Mouse (Mus musculus) layer of hippocampus, adult 6 months (tissue): ENCODE data around the gene Tob1. TPM values are rescaled to one million over a fixed set of nuclear protein-coding genes. Genes with fewer than 3 reads are reported as not detected.

Experiments used
- long read RNA-seq, 2 experiments: library from polyadenylated mRNA; unstranded; transcript quantifications; one replicate each; pipeline ENCODE4 v2.0.0; 2019 to 2020
- polyA plus RNA-seq: library from polyadenylated mRNA; unstranded; fragments of <200 nt; fragmentation: Nextera tagmentation; gene quantifications from 2 replicates; pipeline ENCODE4 v1.2.3, GENCODE M21; 2021

The Tob1 gene
- polyA plus RNA-seq, result 10.9 and 11.7 TPM in 2 replicates
- long read RNA-seq, experiment 1, transcript Tob1-201 (2 exons, 2,288 nt), result major isoform, 23 of 35 reads
- long read RNA-seq, experiment 1, partial matches to known transcripts, result 12 of 35 reads
- long read RNA-seq, experiment 1, other reads (novel, unspliced or antisense), result 0 of 35 reads
- long read RNA-seq, experiment 2, transcript Tob1-201 (2 exons, 2,288 nt), result major isoform, 109 of 121 reads
- long read RNA-seq, experiment 2, partial matches to known transcripts, result 9 of 121 reads
- long read RNA-seq, experiment 2, other reads (novel, unspliced or antisense), result 3 of 121 reads

DNA sequence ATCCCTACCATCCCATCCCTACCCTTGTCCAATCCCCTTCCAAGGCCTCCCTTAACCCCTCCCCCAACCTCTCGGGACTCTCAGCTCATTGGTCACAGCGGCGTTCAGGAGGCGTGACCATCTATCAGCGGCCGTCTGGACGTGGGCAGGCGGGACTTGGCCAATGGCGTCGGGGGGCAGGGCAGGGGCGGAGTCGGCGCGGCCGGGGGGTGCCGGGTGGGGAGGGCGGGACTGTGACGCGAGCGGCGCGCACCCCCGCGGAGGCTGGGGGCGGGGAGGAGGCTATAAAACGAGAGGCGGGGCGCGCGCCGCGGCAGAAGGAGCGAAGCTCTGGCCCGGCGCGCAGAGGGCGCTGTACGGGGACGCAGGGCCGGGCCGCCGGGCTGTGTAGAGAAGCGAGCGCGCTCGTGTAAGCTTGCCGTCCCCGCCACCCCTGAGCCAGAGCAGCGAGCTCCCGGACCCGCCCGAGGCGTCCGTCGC is at the start of gene Tob1:
Tob1 (plus strand) TSS at position 331 of the 480 bp plus-strand sequence.

DNA sequence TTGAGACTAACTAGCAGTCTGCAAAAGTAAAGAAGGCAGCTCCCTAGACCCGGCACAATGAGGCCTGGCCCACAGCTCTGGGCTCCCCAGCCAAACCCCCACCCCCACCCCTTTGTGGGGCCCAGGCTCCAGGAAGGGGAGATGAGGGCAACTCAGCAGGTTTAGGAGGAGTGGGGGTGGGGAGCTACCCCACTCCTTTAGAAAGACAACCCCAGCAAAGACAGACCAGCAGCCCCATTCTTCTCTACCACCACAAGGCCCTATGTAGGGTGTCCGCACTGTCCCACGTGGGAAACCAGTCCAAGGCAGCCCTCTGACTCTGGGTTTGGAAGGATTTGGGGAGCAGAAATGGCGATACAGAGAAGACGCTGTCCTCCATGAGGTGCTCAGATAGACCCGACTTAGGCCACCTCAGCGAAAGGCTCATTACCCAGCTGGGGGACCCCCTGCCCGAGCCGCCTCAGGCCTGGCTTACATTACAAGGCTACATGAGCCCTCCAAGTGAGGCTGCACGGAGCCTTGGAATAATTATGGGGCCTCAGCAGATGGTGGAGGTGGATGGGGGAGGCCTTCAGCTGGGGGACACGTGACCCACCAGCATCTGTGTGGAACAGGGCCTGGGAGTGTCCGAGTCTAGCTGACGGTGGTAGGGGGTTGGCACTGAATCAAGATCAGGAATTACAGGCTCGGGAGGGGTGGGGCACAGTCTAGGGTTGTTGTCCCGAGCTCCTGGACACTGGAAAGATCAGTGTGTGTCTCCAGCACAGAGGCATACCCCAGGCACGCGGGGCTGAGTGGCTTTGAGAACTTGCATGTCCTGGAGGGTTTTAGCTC is 34.9 kb downstream of the Tob1 start, which contains the start of gene Wfikkn2:
Wfikkn2 (minus strand) TSS at position 51 of the 834 bp plus-strand sequence.

Other genes starting within 250 kb of the Tob1 start
- gene Gm20390, start 243.2 kb upstream of the Tob1 start, polyA plus RNA-seq, result 344 and 378 TPM in 2 replicates
- 229 and 280 TPM in 2 replicates for gene Nme1, start 242.9 kb upstream of the Tob1 start, polyA plus RNA-seq
- 49.3 and 61.8 TPM in 2 replicates for gene Spag9, start 215.4 kb upstream of the Tob1 start, polyA plus RNA-seq
- gene Wfikkn2, start 34.6 kb downstream of the Tob1 start, polyA plus RNA-seq, result 0.24 and 1.5 TPM in 2 replicates
- not detected in 2 replicates for gene Gm21885, start 70.4 kb downstream of the Tob1 start, polyA plus RNA-seq
- gene Luc7l3, start 110.5 kb downstream of the Tob1 start, polyA plus RNA-seq, result 16.5 and 19.2 TPM in 2 replicates
- gene Ankrd40, start 116.5 kb downstream of the Tob1 start, polyA plus RNA-seq, result 16.9 and 21.2 TPM in 2 replicates
- gene Abcc3, start 181.5 kb downstream of the Tob1 start, polyA plus RNA-seq, result 1.4 and 2.2 TPM in 2 replicates